Mouse (Mus musculus) spleen, adult 2 months (tissue): ENCODE results near the gene Clec16a. TPM values are rescaled to one million over a fixed set of nuclear protein-coding genes. Genes with fewer than 3 reads are reported as not detected.

ENCODE experiments used
- DNase-seq, 2 experiments: peaks; one replicate each; pipeline versions ENCODE4 v3.0.0 to v3.0.0-alpha.2; 2012 to 2021; ENCODE audit warnings: low spot score in 2 of 2, low read depth in 1 of 2
- H3K27ac ChIP-seq: fragments of 200-500 bp; 2 replicates; pipeline ENCODE4 v1.5.1; 2012; ENCODE audit warnings: low read length, inconsistent platforms; ENCODE audit not compliant: insufficient read depth
- H3K27me3 ChIP-seq: fragments of 200-500 bp; 2 replicates; pipeline ENCODE4 v1.6.1; 2012; ENCODE audit warnings: mild to moderate bottlenecking, moderate library complexity, low read length, inconsistent platforms; ENCODE audit not compliant: control insufficient read depth, insufficient read depth
- H3K36me3 ChIP-seq: fragments of 200-500 bp; 2 replicates; pipeline ENCODE4 v1.6.1; 2012; ENCODE audit warnings: mild to moderate bottlenecking, low read length, inconsistent platforms; ENCODE audit not compliant: control insufficient read depth, insufficient read depth
- H3K4me1 ChIP-seq: fragments of 200-500 bp; 2 replicates; pipeline ENCODE4 v1.6.1; 2011; ENCODE audit warnings: inconsistent platforms; ENCODE audit not compliant: control insufficient read depth, insufficient read depth, insufficient read length
- H3K4me3 ChIP-seq: fragments of 200-500 bp; 2 replicates; pipeline ENCODE4 v1.5.1; 2011; ENCODE audit warnings: mild to moderate bottlenecking, inconsistent platforms; ENCODE audit not compliant: insufficient read depth, insufficient read length; ENCODE audit errors: extremely low read depth
- CTCF ChIP-seq: fragments of 200-500 bp; IDR thresholded peaks from 2 replicates; pipeline ENCODE4 v1.5.1; 2011; ENCODE audit warnings: mild to moderate bottlenecking, inconsistent platforms; ENCODE audit not compliant: insufficient read depth, insufficient read length, insufficient replicate concordance; ENCODE audit errors: extremely low read depth
- POLR2A ChIP-seq: fragments of 200-500 bp; IDR thresholded peaks from 2 replicates; pipeline ENCODE4 v1.6.1; 2011; ENCODE audit warnings: low read depth, low read length, inconsistent platforms
- WGBS: fragments of 180-500 bp; shearing (Covaris S2); methylation state at CpG from one replicate; pipeline ENCODE4 v1.1.7; 2018; 5-methylcytosine and 5-hydroxymethylcytosine counted together
- polyA plus RNA-seq: library from polyadenylated mRNA; depleted of rRNA; stranded (reverse); fragments of >200 nt; gene quantifications from 2 replicates; pipeline ENCODE4 v1.2.3, GENCODE M21; 2012; rRNA removed

Gene Clec16a
- polyA plus RNA-seq, 1 experiment = 8.2 TPM

GRCm38 (mm10) chr16:10786288-10786687, 241.1 kb downstream of the Clec16a start:
- Histone ChIP-seq H3K27me3 (no peaks in the 10 kb centered on the region), H3K27ac (peak overlapping the region; percentile 92), H3K36me3 (no peaks in the 10 kb centered on the region), H3K4me1 (peaks cover 20% of the 10 kb centered on the region), H3K4me3 (peak overlapping the region; percentile 64; the same call in 1 of the 2 replicates)
- 2% methylated on average over 9 of the region's 9 CpGs for WGBS
- DNase-seq = peak; percentile 82
- peak; percentile 88 for TF ChIP-seq CTCF
- no peak for TF ChIP-seq POLR2A

- Histone ChIP-seq H3K4me3 (no peak overlapping the region), H3K4me1 (peaks cover 20% of the 10 kb centered on the region), H3K27ac (no peak overlapping the region; the same call in 1 of the 2 replicates), H3K36me3 (no peaks in the 10 kb centered on the region), H3K27me3 (no peaks in the 10 kb centered on the region)
- no peak for DNase-seq
- TF ChIP-seq POLR2A = no peak
- TF ChIP-seq CTCF = no peak
- WGBS = 63% methylated on average over 4 of the region's 4 CpGs
Measured at GRCm38 (mm10) chr16:10786782-10787547, 241.8 kb downstream of the Clec16a start.

- Histone ChIP-seq H3K4me1 (peaks cover 17% of the 10 kb centered on the region), H3K27me3 (no peaks in the 10 kb centered on the region), H3K36me3 (no peaks in the 10 kb centered on the region), H3K27ac (no peak overlapping the region), H3K4me3 (no peak overlapping the region)
- no peak for TF ChIP-seq CTCF
- no peak for TF ChIP-seq POLR2A
- no peak for DNase-seq
- 79% methylated on average over 7 of the region's 7 CpGs for WGBS
Measured at GRCm38 (mm10) chr16:10787548-10788058, 242.5 kb downstream of the Clec16a start.

GRCm38 (mm10) chr16:10788271-10788670, 243.1 kb downstream of the Clec16a start, which contains the start of gene Tnp2:
TSS of gene Tnp2 (minus strand) at chr16:10788660.
- DNase-seq = peak in 1 of 2 experiments; percentile 26
- Histone ChIP-seq H3K4me3 (no peak within 1 kb of the TSS), H3K27me3 (no peaks in the 10 kb centered on the region)

GRCm38 (mm10) chr16:10788866-10789265, 243.7 kb downstream of the Clec16a start:
- WGBS = 56% methylated on average over 4 of the region's 4 CpGs
- TF ChIP-seq CTCF (no peak), POLR2A (no peak)

More at GRCm38 (mm10) chr16:10788271-10788670, 243.1 kb downstream of the Clec16a start, which contains the start of gene Tnp2:
- H3K4me1 ChIP-seq = peaks cover 12% of the 10 kb centered on the region
- TF ChIP-seq POLR2A = no peak
- TF ChIP-seq CTCF = no peak
- no peaks in the 10 kb centered on the region for H3K36me3 ChIP-seq
- WGBS = 36% methylated on average over 16 of the region's 16 CpGs
- H3K27ac ChIP-seq = 0 out of 2 replicates have a peak within 1 kb of the TSS, but pooled peaks have one; percentile 55

GRCm38 (mm10) chr16:10790702-10791101, 245.6 kb downstream of the Clec16a start, which contains the start of gene Prm3:
TSS of gene Prm3 (minus strand) at chr16:10790914.
- TF ChIP-seq CTCF (no peak), POLR2A (no peak)
- 85% methylated on average over 9 of the region's 9 CpGs for WGBS
- Histone ChIP-seq H3K36me3 (no peaks in the 10 kb centered on the region), H3K27ac (no peak within 1 kb of the TSS), H3K4me3 (no peak within 1 kb of the TSS), H3K4me1 (peaks cover 9% of the 10 kb centered on the region; the same call in 1 of the 2 replicates), H3K27me3 (no peaks in the 10 kb centered on the region)
- DNase-seq = no peak

More at GRCm38 (mm10) chr16:10788866-10789265, 243.7 kb downstream of the Clec16a start:
- Histone ChIP-seq H3K4me3 (no peak overlapping the region), H3K27ac (no peak overlapping the region), H3K4me1 (peaks cover 9% of the 10 kb centered on the region), H3K36me3 (no peaks in the 10 kb centered on the region), H3K27me3 (no peaks in the 10 kb centered on the region)
- no peak for DNase-seq

Other genes starting within 250 kb of the Clec16a start
- gene Emp2, start 231.4 kb upstream of the Clec16a start, polyA plus RNA-seq = 10.9 and 13.1 TPM in 2 replicates
- gene Tekt5, start 149.8 kb upstream of the Clec16a start, polyA plus RNA-seq = 0.08 and 0.14 TPM in 2 replicates
- gene Nubp1, start 133.4 kb upstream of the Clec16a start, polyA plus RNA-seq = 38.6 and 40.3 TPM in 2 replicates
- 0.29 and 0.32 TPM in 2 replicates for gene Tvp23a, start 98.0 kb upstream of the Clec16a start, polyA plus RNA-seq
- 82.2 and 98.8 TPM in 2 replicates for gene Ciita, start 65.3 kb upstream of the Clec16a start, polyA plus RNA-seq
- gene Dexi, start 2.3 kb upstream of the Clec16a start, polyA plus RNA-seq = 40.8 and 55.1 TPM in 2 replicates
- 14.0 and 29.0 TPM in 2 replicates for gene Socs1, start 240.2 kb downstream of the Clec16a start, polyA plus RNA-seq
- gene Tnp2, start 243.3 kb downstream of the Clec16a start, polyA plus RNA-seq = 0.35 TPM in 1 of 2 replicates, not detected in the other
- not detected in 2 replicates for gene Prm3, start 245.6 kb downstream of the Clec16a start, polyA plus RNA-seq